Mouse (Mus musculus): ENCODE measurements around the gene Tomm22. TPM values are rescaled to one million over a fixed set of nuclear protein-coding genes. Genes with fewer than 3 reads are reported as not detected.

Gene Tomm22
- total RNA-seq, 2 experiments from 2014 or later, result 112 to 126 TPM

GRCm38 (mm10) chr15:79720796-79721195 is 50.1 kb downstream of the Tomm22 start:
- DNase-seq, result no peak

Other genes with a start within 250 kb of the Tomm22 start
- gene Csnk1e, start 215.3 kb upstream of the Tomm22 start, total RNA-seq (2021), result 10 to 100 TPM; 40.2 to 44.3 TPM
- 1 to 10 TPM; 1.4 to 1.5 TPM for gene Kcnj4, start 165.6 kb upstream of the Tomm22 start, total RNA-seq (2021)
- gene Kdelr3, start 154.4 kb upstream of the Tomm22 start, total RNA-seq (2021), result 1 to 10 TPM; 3.3 to 4.3 TPM
- gene Ddx17, start 124.1 kb upstream of the Tomm22 start, total RNA-seq (2021), result 10 to 100 TPM; 69.9 to 83.9 TPM
- not detected for gene Dmc1, start 65.8 kb upstream of the Tomm22 start, total RNA-seq (2021)
- under 1 TPM; 0.37 to 0.77 TPM for gene Fam227a, start 11.9 kb upstream of the Tomm22 start, total RNA-seq (2021)
- 10 to 100 TPM; 18.7 to 23.6 TPM for gene Cby1, start 11.7 kb upstream of the Tomm22 start, total RNA-seq (2021)
- gene Josd1, start 17.1 kb downstream of the Tomm22 start, total RNA-seq (2021), result 10 to 100 TPM; 23.4 to 26.2 TPM
- 10 to 100 TPM; 26.0 to 28.8 TPM for gene Gtpbp1, start 20.0 kb downstream of the Tomm22 start, total RNA-seq (2021)
- 10 to 100 TPM; 79.1 to 89.1 TPM for gene Sun2, start 71.7 kb downstream of the Tomm22 start, total RNA-seq (2021)
- gene Dnal4, start 107.0 kb downstream of the Tomm22 start, total RNA-seq (2021), result 10 to 100 TPM; 16.9 to 22.0 TPM
- gene Nptxr, start 133.9 kb downstream of the Tomm22 start, total RNA-seq (2021), result 1 to 10 TPM; 1.4 to 1.5 TPM
- gene Npcd, start 163.4 kb downstream of the Tomm22 start, total RNA-seq (2021), result 1 to 10 TPM in 1 of 2 experiments, not detected in 1; 1.0 TPM
- 10 to 100 TPM; 17.2 to 18.2 TPM for gene Cbx6, start 163.8 kb downstream of the Tomm22 start, total RNA-seq (2021)
- 10 to 100 TPM in 1 of 2 experiments, 1 to 10 TPM in 1; 6.8 to 10.6 TPM for gene Apobec3, start 220.8 kb downstream of the Tomm22 start, total RNA-seq (2021)

All from heart, adult 18-20 months (tissue).